Mouse (Mus musculus): ENCODE results near the gene Smarcd1. TPM values are rescaled to one million over a fixed set of nuclear protein-coding genes. Genes with fewer than 3 reads are reported as not detected.
A peak's percentile ranks its signal among the peaks of the same experiment; 100 is the strongest.

Smarcd1 gene
- polyA plus RNA-seq, 1 experiment: 24.7 TPM

DNA sequence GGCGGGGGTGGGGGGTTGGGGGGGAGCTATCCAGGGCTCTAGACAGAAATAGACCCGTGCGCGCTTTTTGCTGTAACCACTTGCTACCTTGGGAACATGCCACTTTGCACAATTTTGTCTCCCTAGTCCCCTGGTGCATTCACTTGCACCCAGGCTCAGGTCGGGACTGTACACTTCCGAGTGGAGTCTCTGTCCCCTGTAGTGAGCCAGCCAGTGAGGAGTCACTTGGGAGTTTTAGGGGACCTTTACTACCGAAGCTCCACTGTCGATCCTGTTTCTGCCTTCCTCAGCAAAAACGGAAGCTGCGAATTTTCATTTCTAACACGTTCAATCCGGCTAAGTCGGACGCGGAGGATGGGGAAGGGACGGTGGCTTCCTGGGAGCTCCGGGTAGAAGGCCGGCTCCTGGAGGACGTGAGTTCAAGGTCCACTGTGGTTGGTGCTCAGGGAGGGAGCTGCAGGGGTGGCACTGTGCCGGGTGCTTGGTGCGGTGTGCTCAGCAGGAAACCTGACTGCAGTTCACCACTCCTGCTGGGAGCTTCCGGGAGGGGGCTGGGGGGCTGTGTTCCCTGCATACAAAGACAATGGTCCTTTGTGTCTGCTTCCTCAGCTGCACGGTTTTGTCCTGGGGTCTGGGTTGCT is 2.2 kb downstream of the Smarcd1 start:
- Histone ChIP-seq H3K4me3 (ENCODE audit: extremely low read depth, insufficient read depth, insufficient read length) (no peak overlapping the region), H3K36me3 (ENCODE audit: control insufficient read depth, insufficient read depth, low read length) (peaks cover 21% of the 10 kb centered on the region), H3K27me3 (ENCODE audit: control insufficient read depth, insufficient read depth, low read length) (no peaks in the 10 kb centered on the region), H3K27ac (ENCODE audit: insufficient read depth, low read length) (no peak overlapping the region), H3K4me1 (ENCODE audit: control insufficient read depth, insufficient read depth, insufficient read length) (peaks cover 4% of the 10 kb centered on the region; the same call in 1 of the 2 replicates)
- DNase-seq (ENCODE audit: low read depth in 1 of 2, low spot score in 2 of 2): no peak
- WGBS: 87% methylated on average over 23 of the region's 23 CpGs
- no peak for TF ChIP-seq CTCF (IDR thresholded peaks at IDR 0.05; ENCODE audit: extremely low read depth, insufficient read depth, insufficient read length, insufficient replicate concordance)
- no peak for TF ChIP-seq POLR2A (IDR thresholded peaks at IDR 0.05; ENCODE audit: low read depth, low read length)

DNA sequence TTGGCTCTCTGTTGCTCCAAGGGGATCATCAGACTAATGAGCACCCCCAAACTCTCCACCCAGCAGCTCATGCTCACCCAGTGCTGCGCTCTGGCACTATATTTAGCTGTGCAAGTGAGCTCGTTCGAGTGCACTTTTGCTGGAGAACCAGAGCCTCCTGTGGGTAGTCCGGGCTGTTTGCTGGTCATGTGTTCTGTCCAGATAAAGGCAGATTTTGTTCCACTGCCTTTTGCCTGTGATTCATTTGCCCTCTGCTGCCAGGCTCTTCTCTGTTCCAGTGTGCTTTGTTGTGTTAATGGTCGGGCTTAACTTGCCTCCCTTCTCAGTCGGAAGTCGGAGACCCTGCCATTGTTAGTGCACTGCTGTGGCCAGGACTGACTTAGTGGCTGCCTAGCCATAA is 3.0 kb downstream of the Smarcd1 start:
- no peak for DNase-seq (ENCODE audit: low read depth in 1 of 2, low spot score in 2 of 2)
- WGBS: 88% methylated on average over 7 of the region's 7 CpGs
- TF ChIP-seq POLR2A (IDR thresholded peaks at IDR 0.05; ENCODE audit: low read depth, low read length) (no peak), CTCF (IDR thresholded peaks at IDR 0.05; ENCODE audit: extremely low read depth, insufficient read depth, insufficient read length, insufficient replicate concordance) (no peak)
- H3K36me3 ChIP-seq (ENCODE audit: control insufficient read depth, insufficient read depth, low read length): peaks cover 26% of the 10 kb centered on the region
- H3K27me3 ChIP-seq (ENCODE audit: control insufficient read depth, insufficient read depth, low read length): no peaks in the 10 kb centered on the region
- no peak overlapping the region for H3K4me3 ChIP-seq (ENCODE audit: extremely low read depth, insufficient read depth, insufficient read length)
- H3K27ac ChIP-seq (ENCODE audit: insufficient read depth, low read length): no peak overlapping the region
- peaks cover 4% of the 10 kb centered on the region; the same call in 1 of the 2 replicates for H3K4me1 ChIP-seq (ENCODE audit: control insufficient read depth, insufficient read depth, insufficient read length)

DNA sequence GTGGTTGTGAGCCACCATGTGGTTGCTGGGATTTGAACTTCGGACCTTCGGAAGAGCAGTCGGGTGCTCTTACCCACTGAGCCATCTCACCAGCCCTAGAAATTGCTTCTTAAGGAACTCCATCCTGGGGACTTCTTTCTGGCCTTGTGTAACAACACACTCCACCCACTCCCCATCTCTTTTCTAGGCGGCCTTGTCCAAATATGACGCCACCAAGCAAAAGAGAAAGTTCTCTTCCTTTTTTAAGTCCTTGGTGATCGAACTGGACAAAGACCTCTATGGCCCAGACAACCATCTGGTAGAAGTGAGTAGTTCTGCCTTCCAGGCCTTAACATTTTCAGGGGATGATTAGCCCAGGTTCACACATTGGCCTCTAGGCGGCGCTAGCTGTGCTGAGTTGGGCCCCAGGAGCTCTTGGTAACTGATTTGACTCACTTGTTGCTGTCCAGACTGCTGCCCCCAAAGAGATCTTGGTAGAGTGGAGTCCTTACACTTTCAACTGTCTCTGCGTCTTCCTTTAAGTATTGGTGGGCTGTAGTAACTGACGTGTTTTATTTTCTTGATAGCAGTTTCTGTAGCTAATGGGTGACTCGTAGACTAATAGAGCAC is 3.6 kb downstream of the Smarcd1 start, which contains the start of gene Gm17349:
Gm17349 (minus strand) TSS at position 51 of the 609 bp plus-strand sequence.
- H3K4me1 ChIP-seq (ENCODE audit: control insufficient read depth, insufficient read depth, insufficient read length): peaks cover 4% of the 10 kb centered on the region; the same call in 1 of the 2 replicates
- H3K4me3 ChIP-seq (ENCODE audit: extremely low read depth, insufficient read depth, insufficient read length): no peak within 1 kb of the TSS
- H3K36me3 ChIP-seq (ENCODE audit: control insufficient read depth, insufficient read depth, low read length): peaks cover 29% of the 10 kb centered on the region
- DNase-seq (ENCODE audit: low read depth in 1 of 2, low spot score in 2 of 2): peak in 1 of 2 experiments; percentile 47
- 72% methylated on average over 11 of the region's 11 CpGs for whole genome bisulfite sequencing
- no peak within 1 kb of the TSS for H3K27ac ChIP-seq (ENCODE audit: insufficient read depth, low read length)
- peak; percentile 69; the same call in 1 of the 2 replicates for TF ChIP-seq CTCF (IDR thresholded peaks at IDR 0.05; ENCODE audit: extremely low read depth, insufficient read depth, insufficient read length, insufficient replicate concordance)
- TF ChIP-seq POLR2A (IDR thresholded peaks at IDR 0.05; ENCODE audit: low read depth, low read length): no peak
- no peaks in the 10 kb centered on the region for H3K27me3 ChIP-seq (ENCODE audit: control insufficient read depth, insufficient read depth, low read length)

DNA sequence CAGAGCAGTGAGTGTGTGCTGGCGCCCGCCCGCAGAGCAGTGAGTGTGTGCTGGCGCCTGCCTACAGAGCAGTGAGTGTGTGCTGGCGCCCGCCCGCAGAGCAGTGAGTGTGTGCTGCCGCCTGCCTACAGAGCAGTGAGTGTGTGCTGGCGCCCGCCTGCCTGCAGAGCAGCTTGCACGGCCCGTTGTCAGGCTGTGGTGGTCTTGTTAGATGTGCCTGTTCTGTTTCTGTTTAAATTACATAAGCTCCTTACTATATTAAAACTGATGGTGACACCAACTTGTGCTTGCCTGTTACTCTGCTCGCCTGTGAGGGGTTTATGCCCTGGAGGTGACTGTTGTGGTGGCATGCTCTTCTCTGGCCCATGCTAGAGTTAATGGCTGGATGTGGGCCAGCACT is 6.2 kb downstream of the Smarcd1 start:
- no peak for DNase-seq (ENCODE audit: low read depth in 1 of 2, low spot score in 2 of 2)
- no peaks in the 10 kb centered on the region for H3K4me1 ChIP-seq (ENCODE audit: control insufficient read depth, insufficient read depth, insufficient read length)

DNA sequence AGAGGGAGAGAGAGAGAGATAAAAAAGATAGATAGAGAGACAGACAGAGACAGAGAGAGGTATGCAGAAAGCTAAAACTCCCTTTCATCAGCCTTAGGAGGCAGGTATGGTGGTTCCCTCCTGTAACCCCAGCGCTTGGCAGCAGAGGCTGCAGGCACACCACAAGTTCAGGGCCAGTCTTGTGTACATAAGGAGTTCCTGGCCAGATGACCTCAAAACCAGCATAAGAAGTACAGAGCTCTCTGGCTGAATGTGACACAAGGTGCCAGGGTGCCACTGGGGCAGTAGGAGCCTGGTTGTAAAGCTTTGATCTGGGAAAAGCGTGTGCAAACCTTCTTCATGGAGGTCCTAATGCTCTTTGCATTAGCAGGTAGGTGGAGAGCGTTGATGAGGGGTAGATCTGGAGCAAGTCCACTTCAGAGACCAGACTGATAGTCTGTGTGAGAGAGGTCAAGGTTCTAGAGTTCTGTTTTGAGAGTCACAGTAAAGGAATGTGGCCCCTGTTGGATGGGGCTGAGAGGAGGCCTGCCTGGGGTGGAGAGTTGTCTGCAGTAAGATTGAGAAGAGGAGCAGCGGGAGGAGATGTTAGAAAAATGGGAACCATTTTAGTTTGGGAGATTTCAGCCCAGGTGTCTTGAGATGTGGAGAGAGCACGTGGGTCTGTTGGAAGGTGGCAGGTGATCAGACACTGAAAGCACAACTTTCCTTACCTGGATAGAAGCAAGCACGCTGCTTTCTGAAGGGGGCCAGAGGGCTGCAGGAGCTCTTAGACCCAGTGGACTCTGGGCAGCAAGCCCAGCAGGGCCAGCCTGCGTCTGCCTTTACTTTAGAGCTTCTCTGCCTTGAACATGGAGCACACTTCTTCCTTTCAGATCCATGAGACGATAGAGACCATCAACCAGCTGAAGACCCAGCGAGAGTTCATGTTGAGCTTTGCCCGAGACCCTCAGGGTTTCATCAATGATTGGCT is 8.6 kb downstream of the Smarcd1 start:
- H3K4me1 ChIP-seq (ENCODE audit: control insufficient read depth, insufficient read depth, insufficient read length): no peaks in the 10 kb centered on the region
- no peaks in the 10 kb centered on the region for H3K27me3 ChIP-seq (ENCODE audit: control insufficient read depth, insufficient read depth, low read length)
- 94% methylated on average over 10 of the region's 10 CpGs for WGBS
- TF ChIP-seq POLR2A (IDR thresholded peaks at IDR 0.05; ENCODE audit: low read depth, low read length) (no peak), CTCF (IDR thresholded peaks at IDR 0.05; ENCODE audit: extremely low read depth, insufficient read depth, insufficient read length, insufficient replicate concordance) (no peak)
- H3K4me3 ChIP-seq (ENCODE audit: extremely low read depth, insufficient read depth, insufficient read length): no peak overlapping the region
- no peak for DNase-seq (ENCODE audit: low read depth in 1 of 2, low spot score in 2 of 2)
- peaks cover 44% of the 10 kb centered on the region for H3K36me3 ChIP-seq (ENCODE audit: control insufficient read depth, insufficient read depth, low read length)
- no peak overlapping the region for H3K27ac ChIP-seq (ENCODE audit: insufficient read depth, low read length)

More for the DNA sequence above, 6.2 kb downstream of the Smarcd1 start:
- Histone ChIP-seq H3K36me3 (ENCODE audit: control insufficient read depth, insufficient read depth, low read length) (peaks cover 44% of the 10 kb centered on the region), H3K27me3 (ENCODE audit: control insufficient read depth, insufficient read depth, low read length) (no peaks in the 10 kb centered on the region), H3K27ac (ENCODE audit: insufficient read depth, low read length) (no peak overlapping the region), H3K4me3 (ENCODE audit: extremely low read depth, insufficient read depth, insufficient read length) (no peak overlapping the region)
- 95% methylated on average over 13 of the region's 13 CpGs for WGBS
- TF ChIP-seq POLR2A (IDR thresholded peaks at IDR 0.05; ENCODE audit: low read depth, low read length): no peak
- no peak for TF ChIP-seq CTCF (IDR thresholded peaks at IDR 0.05; ENCODE audit: extremely low read depth, insufficient read depth, insufficient read length, insufficient replicate concordance)

DNA sequence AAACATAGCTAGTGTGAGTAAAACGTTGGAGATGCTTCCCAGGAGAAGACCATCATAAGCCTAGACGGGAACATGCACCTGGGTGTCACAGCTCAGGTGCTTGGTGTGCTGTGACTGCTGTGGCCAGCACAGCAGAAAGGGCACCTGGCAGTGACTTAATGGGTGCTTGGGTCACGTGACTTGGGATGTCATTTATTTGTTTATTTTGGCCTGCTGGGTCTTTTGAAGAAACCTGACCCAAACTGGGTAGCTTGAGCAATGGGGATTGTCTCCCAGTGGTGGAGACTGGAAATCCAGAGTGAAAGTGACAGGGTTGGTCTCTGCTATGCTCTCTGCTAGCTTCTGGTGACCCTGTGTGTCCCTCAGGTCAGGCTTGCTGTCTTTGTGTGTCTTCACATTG is 9.6 kb downstream of the Smarcd1 start:
- H3K27ac ChIP-seq (ENCODE audit: insufficient read depth, low read length): no peak overlapping the region
- DNase-seq (ENCODE audit: low read depth in 1 of 2, low spot score in 2 of 2): no peak

More for the DNA sequence above, 9.6 kb downstream of the Smarcd1 start:
- no peaks in the 10 kb centered on the region for H3K4me1 ChIP-seq (ENCODE audit: control insufficient read depth, insufficient read depth, insufficient read length)
- WGBS: 84% methylated on average over 3 of the region's 3 CpGs
- H3K36me3 ChIP-seq (ENCODE audit: control insufficient read depth, insufficient read depth, low read length): peaks cover 39% of the 10 kb centered on the region
- no peaks in the 10 kb centered on the region for H3K27me3 ChIP-seq (ENCODE audit: control insufficient read depth, insufficient read depth, low read length)
- TF ChIP-seq POLR2A (IDR thresholded peaks at IDR 0.05; ENCODE audit: low read depth, low read length) (no peak), CTCF (IDR thresholded peaks at IDR 0.05; ENCODE audit: extremely low read depth, insufficient read depth, insufficient read length, insufficient replicate concordance) (no peak)
- no peak overlapping the region for H3K4me3 ChIP-seq (ENCODE audit: extremely low read depth, insufficient read depth, insufficient read length)

Data from spleen, adult 2 months (tissue).